Mouse (Mus musculus): ENCODE measurements around the gene 3425401B19Rik.

Gene 3425401B19Rik

GRCm38 (mm10) chr14:32685124-32685826, at the start of gene 3425401B19Rik:
Gene 3425401B19Rik (minus strand): TSS chr14:32685293.
- no peak for DNase-seq (ENCODE audit: inconsistent age in 2 of 2, low spot score in 1 of 2)

- DNase-seq (ENCODE audit: inconsistent age in 2 of 2, low spot score in 1 of 2) = no peak
Observed at GRCm38 (mm10) chr14:32732961-32733360, 47.9 kb upstream of the 3425401B19Rik start.

GRCm38 (mm10) chr14:32726864-32727263, 41.8 kb upstream of the 3425401B19Rik start:
- no peak for DNase-seq (ENCODE audit: inconsistent age in 2 of 2, low spot score in 1 of 2)

GRCm38 (mm10) chr14:32721461-32721860, 36.4 kb upstream of the 3425401B19Rik start:
- DNase-seq (ENCODE audit: inconsistent age in 2 of 2, low spot score in 1 of 2) = no peak

GRCm38 (mm10) chr14:32716763-32717439, 31.8 kb upstream of the 3425401B19Rik start:
- DNase-seq (ENCODE audit: inconsistent age in 2 of 2, low spot score in 1 of 2) = no peak

- DNase-seq (ENCODE audit: inconsistent age in 2 of 2, low spot score in 1 of 2) = no peak
Observed at GRCm38 (mm10) chr14:32715489-32715888, 30.4 kb upstream of the 3425401B19Rik start.

GRCm38 (mm10) chr14:32715076-32715475, 30.0 kb upstream of the 3425401B19Rik start:
- DNase-seq (ENCODE audit: inconsistent age in 2 of 2, low spot score in 1 of 2) = no peak

GRCm38 (mm10) chr14:32709861-32710260, 24.8 kb upstream of the 3425401B19Rik start:
- DNase-seq (ENCODE audit: inconsistent age in 2 of 2, low spot score in 1 of 2) = no peak

GRCm38 (mm10) chr14:32708756-32709155, 23.7 kb upstream of the 3425401B19Rik start:
- peak; percentile 15 to 58 for DNase-seq (ENCODE audit: inconsistent age in 2 of 2, low spot score in 1 of 2)

GRCm38 (mm10) chr14:32707938-32708337, 22.8 kb upstream of the 3425401B19Rik start:
- no peak for DNase-seq (ENCODE audit: inconsistent age in 2 of 2, low spot score in 1 of 2)

- peak in 1 of 2 experiments; percentile 46 for DNase-seq (ENCODE audit: inconsistent age in 2 of 2, low spot score in 1 of 2)
Observed at GRCm38 (mm10) chr14:32700972-32701371, 15.9 kb upstream of the 3425401B19Rik start.

GRCm38 (mm10) chr14:32698556-32698955, 13.5 kb upstream of the 3425401B19Rik start:
- DNase-seq (ENCODE audit: inconsistent age in 2 of 2, low spot score in 1 of 2) = no peak

GRCm38 (mm10) chr14:32697774-32698173, 12.7 kb upstream of the 3425401B19Rik start:
- DNase-seq (ENCODE audit: inconsistent age in 2 of 2, low spot score in 1 of 2) = peak; percentile 42 to 85

GRCm38 (mm10) chr14:32696344-32696743, 11.3 kb upstream of the 3425401B19Rik start:
- DNase-seq (ENCODE audit: inconsistent age in 2 of 2, low spot score in 1 of 2) = no peak

- no peak for DNase-seq (ENCODE audit: inconsistent age in 2 of 2, low spot score in 1 of 2)
Observed at GRCm38 (mm10) chr14:32695906-32696305, 10.8 kb upstream of the 3425401B19Rik start.

- DNase-seq (ENCODE audit: inconsistent age in 2 of 2, low spot score in 1 of 2) = no peak
Observed at GRCm38 (mm10) chr14:32684735-32685105, 373 bp downstream of the 3425401B19Rik start.

GRCm38 (mm10) chr14:32683982-32684734, 935 bp downstream of the 3425401B19Rik start:
- DNase-seq (ENCODE audit: inconsistent age in 2 of 2, low spot score in 1 of 2) = no peak

- DNase-seq (ENCODE audit: inconsistent age in 2 of 2, low spot score in 1 of 2) = peak; percentile 22 to 58
Observed at GRCm38 (mm10) chr14:32683251-32683838, 1.7 kb downstream of the 3425401B19Rik start.

GRCm38 (mm10) chr14:32682536-32682935, 2.6 kb downstream of the 3425401B19Rik start:
- DNase-seq (ENCODE audit: inconsistent age in 2 of 2, low spot score in 1 of 2) = no peak

- DNase-seq (ENCODE audit: inconsistent age in 2 of 2, low spot score in 1 of 2) = no peak
Observed at GRCm38 (mm10) chr14:32681603-32682002, 3.5 kb downstream of the 3425401B19Rik start.

GRCm38 (mm10) chr14:32678565-32678964, 6.5 kb downstream of the 3425401B19Rik start:
- no peak for DNase-seq (ENCODE audit: inconsistent age in 2 of 2, low spot score in 1 of 2)
